Mouse (Mus musculus) cerebellum, adult 2 months (tissue): ENCODE measurements around the gene 4930402H24Rik.

Experiments
- CTCF ChIP-seq: fragments of 200-500 bp; IDR thresholded peaks from 2 replicates; pipeline ENCODE4 v1.5.1; 2011; ENCODE audit warnings: low read depth, mild to moderate bottlenecking, control low read depth, low read length, moderate library complexity, borderline replicate concordance; ENCODE audit not compliant: insufficient read depth
- POLR2A ChIP-seq: fragments of 200-500 bp; IDR thresholded peaks from 2 replicates; pipeline ENCODE4 v1.6.1; 2011; ENCODE audit warnings: low read length, control low read depth, borderline replicate concordance; ENCODE audit not compliant: insufficient read depth

DNA sequence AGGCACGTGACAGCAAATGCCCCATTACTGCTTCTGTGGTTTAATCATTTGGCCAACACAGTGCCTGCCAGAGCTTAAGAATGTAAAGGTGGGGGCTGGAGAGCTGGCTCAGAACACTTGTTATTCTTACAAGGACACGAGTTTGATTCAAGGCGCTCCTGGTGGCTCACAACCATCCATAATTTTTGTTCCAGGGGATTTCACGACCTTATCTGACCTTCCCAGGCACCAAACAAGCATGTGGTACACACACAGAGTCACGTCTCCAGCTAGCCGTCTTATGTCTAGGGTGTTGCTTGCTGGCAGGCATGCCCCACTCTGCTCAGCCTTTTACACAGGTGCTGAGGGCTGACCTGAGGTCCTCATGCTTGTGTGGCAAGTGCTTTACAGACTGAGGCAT, 188.3 kb downstream of the 4930402H24Rik start:
- no peak for TF ChIP-seq CTCF
- TF ChIP-seq POLR2A, result no peak
